Mouse (Mus musculus) heart, adult 10 weeks (tissue): ENCODE results near the gene Ubtf. TPM values are rescaled to one million over a fixed set of nuclear protein-coding genes. Genes with fewer than 3 reads are reported as not detected.

ENCODE experiments used
- polyA plus RNA-seq: library from polyadenylated mRNA; stranded (reverse); fragments of 350-450 nt; fragmentation: Illumina TruSeq; extraction: RNeasy Lipid Tissue Mini Kit (QIAGEN cat#74804); gene quantifications from one replicate; pipeline ENCODE4 v1.2.3, GENCODE M21; 2014; ENCODE audit warnings: low read depth, low replicate concordance

The Ubtf gene
- polyA plus RNA-seq: 59.2 TPM

GRCm38 (mm10) chr11:102319410-102319792 is at the start of gene Ubtf:
Ubtf (minus strand) TSS chr11:102319742.

GRCm38 (mm10) chr11:102366103-102366502 is 46.6 kb upstream of the Ubtf start, which contains the start of gene Slc4a1:
Slc4a1 (minus strand) TSS chr11:102366203.

GRCm38 (mm10) chr11:102296491-102297472 is 22.8 kb downstream of the Ubtf start, which contains the start of gene Atxn7l3:
Atxn7l3 (minus strand) TSS chr11:102296631.

GRCm38 (mm10) chr11:102284501-102285094 is 34.9 kb downstream of the Ubtf start, which contains the start of gene Tmub2:
Tmub2 (plus strand) TSS chr11:102284931.

GRCm38 (mm10) chr11:102268520-102269244 is 50.9 kb downstream of the Ubtf start, which contains the start of gene Asb16:
Asb16 (plus strand) TSS chr11:102268743.

Other genes starting within 250 kb of the Ubtf start
- 3.6 TPM for gene Mpp2, start 231.2 kb downstream of the Ubtf start, polyA plus RNA-seq
- not detected for gene Ppy, start 218.4 kb downstream of the Ubtf start, polyA plus RNA-seq
- gene Pyy, start 211.9 kb downstream of the Ubtf start, polyA plus RNA-seq: not detected
- gene Nags, start 174.2 kb downstream of the Ubtf start, polyA plus RNA-seq: not detected
- gene Tmem101, start 163.3 kb downstream of the Ubtf start, polyA plus RNA-seq: 13.3 TPM
- gene Lsm12, start 134.4 kb downstream of the Ubtf start, polyA plus RNA-seq: 22.0 TPM
- gene G6pc3, start 130.1 kb downstream of the Ubtf start, polyA plus RNA-seq: 42.9 TPM
- gene Hdac5, start 89.6 kb downstream of the Ubtf start, polyA plus RNA-seq: 100 TPM
- 0.45 TPM for gene BC030867, start 70.9 kb downstream of the Ubtf start, polyA plus RNA-seq
- gene Asb16, start 51.0 kb downstream of the Ubtf start, polyA plus RNA-seq: 0.86 TPM
- gene Tmub2, start 34.8 kb downstream of the Ubtf start, polyA plus RNA-seq: 33.1 TPM
- gene Atxn7l3, start 23.1 kb downstream of the Ubtf start, polyA plus RNA-seq: 19.8 TPM
- 0.16 TPM for gene Slc4a1, start 46.5 kb upstream of the Ubtf start, polyA plus RNA-seq
- gene Rundc3a, start 73.7 kb upstream of the Ubtf start, polyA plus RNA-seq: not detected
- gene Slc25a39, start 88.2 kb upstream of the Ubtf start, polyA plus RNA-seq: 144 TPM
- gene Grn, start 110.6 kb upstream of the Ubtf start, polyA plus RNA-seq: 86.1 TPM
- gene Fam171a2, start 127.9 kb upstream of the Ubtf start, polyA plus RNA-seq: 1.7 TPM
- gene Itga2b, start 150.4 kb upstream of the Ubtf start, polyA plus RNA-seq: 1.6 TPM
- gene Gpatch8, start 236.7 kb upstream of the Ubtf start, polyA plus RNA-seq: 19.1 TPM